Mouse (Mus musculus) R1 (cell line): Measurements from ENCODE around the gene Cdc20b.

ENCODE experiments used
- DNase-seq: peaks from one replicate; pipeline ENCODE4 v3.0.0-alpha.2; 2018; ENCODE audit warnings: low read depth, low spot score

The Cdc20b gene

DNA sequence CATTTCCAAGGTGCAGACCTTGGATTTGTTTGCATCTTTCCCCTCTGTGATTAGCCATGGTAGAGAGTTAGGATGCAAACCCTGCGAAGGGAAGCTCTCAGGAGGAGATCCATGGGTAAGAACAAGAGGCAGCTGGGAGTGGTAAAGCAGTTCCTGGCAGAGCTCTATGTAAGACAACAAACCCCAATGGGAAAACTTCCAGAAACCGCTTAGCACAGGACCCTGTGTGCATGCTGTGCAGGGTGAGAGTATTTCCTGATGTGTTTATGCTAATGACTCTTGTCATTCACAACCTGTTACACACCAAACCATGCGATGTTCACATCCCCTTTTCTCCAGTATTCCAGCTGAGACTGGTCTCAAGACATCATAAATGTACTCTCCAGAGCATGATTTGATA, 62.1 kb downstream of the Cdc20b start:
- no peak for DNase-seq

DNA sequence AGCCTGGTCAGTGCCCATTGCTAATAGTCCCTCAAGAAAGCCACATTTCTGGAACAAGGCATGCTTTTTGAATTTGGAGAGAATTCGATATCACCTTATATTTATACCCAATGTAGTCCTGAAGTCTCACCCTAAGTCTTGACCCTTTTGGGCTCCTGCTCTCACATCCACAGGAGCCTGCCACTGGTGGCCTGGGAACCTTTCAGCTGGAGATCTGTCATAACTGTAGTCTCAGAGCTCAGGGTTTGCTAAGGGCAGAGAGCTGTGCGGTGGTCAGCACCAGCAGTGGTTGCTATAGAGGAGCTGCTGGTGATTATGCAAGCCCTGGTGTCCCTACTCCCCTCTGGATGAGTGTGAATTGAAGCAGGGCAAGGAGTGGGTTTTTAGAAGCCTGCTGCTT, 63.5 kb downstream of the Cdc20b start:
- DNase-seq, result no peak

DNA sequence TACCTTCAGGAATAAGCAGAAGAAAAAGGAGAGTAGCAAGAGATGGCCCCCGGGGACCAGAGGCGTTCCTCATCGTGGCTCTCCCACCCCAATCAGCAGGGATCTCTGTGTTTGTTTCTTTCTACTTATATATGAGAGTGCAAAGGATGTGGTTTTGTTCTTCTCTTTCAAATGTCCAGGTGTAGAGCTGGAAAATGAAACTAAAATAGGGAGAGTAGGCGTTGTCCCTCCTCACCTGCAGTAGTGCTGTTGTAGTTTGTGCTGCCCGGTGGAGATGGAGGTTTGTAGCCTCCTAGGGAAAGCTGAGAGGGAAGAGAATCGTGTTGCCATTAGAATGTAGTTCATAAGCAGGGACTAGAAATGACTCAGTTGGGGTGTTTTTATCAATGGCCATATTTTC, 66.0 kb downstream of the Cdc20b start, which contains the start of gene Gzma:
Gene Gzma, minus strand, starts transcription at position 103 of the 400 bp plus-strand sequence.
- no peak for DNase-seq

DNA sequence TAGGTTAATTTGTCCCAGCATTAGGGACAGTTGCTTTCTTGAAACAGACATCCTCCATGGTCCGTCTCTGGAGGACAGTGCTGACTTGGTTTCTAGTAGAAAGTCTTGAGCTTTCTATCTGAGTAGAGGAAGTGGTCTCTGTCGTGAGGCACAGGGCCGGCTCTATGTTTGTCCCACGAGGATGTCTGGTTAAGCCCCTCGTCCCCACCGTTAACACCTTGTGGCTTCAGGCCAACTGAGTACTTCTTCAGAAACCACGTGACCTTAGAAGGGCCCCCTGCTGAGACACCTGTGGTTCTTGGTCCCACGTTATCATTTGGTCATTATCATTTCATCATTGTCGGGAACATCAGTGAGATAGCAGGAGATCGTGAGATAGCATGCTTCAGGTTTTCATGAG, 66.9 kb downstream of the Cdc20b start:
- DNase-seq, result no peak

DNA sequence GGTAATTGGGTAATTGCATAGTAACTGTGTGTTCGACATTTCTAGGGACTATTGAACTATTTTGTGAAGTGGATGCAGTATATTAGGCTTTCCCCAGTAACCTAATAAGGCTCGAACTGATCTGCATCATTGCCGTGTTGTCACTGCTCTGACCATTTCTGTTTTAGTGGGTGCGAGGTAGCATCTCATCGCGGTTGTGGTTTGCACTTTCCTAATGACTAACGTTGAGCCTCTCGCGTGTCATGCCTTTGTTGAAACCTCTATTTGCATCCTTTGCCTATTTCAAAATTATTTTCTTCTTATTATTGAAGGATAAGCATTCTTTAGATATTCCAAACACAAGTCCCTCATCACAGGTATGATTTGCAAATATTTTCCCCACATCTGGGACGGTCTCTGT, 69.8 kb downstream of the Cdc20b start:
- no peak for DNase-seq

DNA sequence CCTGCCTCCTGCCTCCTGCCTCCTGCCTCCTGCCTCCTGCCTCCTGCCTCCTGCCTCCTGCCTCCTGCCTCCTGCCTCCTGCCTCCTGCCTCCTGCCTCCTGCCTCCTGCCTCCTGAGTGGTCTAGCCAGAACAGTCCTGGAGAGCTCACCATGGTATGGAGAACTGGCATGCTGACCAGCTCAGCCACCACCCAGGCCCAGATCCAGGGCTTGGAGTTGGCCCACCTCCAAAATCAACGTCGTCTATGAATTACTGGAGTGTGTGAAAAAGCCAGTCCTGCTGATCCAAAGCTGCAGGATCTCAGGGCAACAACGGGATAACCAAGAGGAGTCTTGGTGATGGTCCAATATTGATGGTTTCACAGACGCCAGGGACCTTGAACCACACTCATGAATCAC, 84.1 kb downstream of the Cdc20b start:
- no peak for DNase-seq

DNA sequence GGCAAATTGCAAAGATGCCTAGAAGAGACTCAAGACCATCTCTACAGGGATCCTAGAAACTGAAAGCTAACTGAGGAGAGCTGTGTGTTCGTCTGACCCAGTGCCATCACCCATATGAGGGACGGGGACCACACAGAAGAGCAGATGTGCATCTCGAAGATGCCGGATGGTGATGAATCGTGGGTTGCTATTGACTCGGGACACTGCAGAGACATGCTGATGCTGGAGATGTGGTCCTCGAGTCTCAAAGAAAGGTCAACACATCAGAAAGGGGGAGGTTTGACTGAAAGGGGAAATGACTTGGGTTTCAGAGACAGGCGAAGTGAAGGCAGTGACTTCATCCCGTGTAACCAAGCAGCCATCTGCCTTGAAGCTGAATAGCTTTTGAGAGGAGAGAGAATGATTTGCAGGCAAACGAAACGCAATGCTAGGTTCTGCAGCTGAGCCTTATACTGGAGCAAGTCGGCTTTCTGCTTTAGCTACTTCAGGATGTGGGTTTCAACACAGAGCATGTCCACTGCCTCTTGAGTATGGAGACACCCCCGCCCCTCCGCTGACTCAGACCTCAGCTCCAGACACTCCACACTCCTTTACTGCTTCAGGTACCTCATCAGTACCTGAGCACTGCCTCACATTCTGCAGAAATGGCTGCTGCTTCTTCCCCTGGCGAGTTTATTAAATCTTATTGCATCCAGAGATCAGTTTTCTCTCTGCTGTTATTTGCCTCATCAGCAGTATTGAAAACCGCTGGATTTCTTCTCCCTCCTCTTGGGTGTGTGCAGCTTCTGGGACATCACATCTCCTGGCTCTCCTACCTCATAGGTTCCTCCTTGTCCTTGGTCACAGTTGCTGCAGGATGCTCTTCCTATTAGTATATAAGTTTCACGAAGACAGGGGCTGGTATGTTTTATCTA, 85.7 kb downstream of the Cdc20b start:
- no peak for DNase-seq

DNA sequence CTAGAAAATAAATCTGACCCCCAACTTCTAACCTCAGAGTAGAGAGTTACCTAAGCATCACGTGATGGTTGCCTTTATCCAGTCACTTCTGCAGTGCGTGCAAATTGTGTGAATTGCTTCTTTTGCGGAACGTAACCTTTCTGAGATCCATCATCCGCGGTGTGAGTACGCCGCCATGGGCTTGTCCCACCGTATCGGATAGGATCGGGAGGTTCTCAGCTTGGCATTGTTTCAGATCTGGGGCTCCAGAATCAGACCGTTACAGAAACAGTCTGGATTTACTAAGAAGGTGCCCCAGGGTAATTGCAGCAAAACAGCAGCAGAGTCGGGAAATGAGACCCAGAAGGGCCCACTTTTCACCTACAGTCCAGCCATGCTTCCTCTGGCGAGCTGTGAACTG, 86.4 kb downstream of the Cdc20b start:
- no peak for DNase-seq

DNA sequence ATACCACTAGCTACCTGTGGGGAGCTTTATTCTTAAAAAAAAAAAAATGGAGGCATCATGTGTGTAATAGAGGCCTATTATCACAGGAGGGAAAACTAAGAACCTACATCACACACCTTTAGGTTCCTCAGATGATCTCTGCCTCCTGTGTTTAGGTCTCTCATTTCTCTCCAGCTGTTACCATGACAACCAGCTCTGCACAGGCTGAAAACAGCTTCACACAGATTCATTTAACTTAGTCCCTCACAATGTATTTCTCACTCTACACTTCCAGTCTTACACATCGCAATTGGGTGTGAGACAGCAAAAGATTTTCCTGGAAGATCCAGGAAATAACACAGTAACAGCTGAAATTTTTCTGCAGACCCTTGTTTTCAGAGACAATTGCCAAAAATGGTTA, 95.1 kb downstream of the Cdc20b start:
- peak; percentile 31 for DNase-seq

DNA sequence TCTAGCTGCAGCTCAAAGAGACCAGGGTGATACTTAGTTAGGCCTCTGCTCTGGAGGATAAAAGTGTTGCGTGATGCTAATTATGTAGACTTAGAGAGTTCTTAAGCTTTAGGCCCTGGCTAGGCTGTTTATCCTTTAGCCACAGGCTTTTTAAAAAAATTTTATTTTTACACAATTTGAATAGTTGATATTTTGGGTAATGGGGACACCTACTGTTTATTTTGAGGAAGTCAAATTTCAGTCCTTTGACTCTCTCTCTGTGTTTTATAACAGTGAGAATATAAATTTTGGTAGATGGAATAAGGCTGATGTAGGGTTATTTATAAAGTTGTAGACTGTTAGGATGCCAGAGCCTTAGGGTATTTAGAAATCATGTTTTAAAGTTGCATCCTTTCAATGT, 104.7 kb downstream of the Cdc20b start:
- DNase-seq, result no peak
